Mouse (Mus musculus): ENCODE data around the gene Tcea3. TPM values are rescaled to one million over a fixed set of nuclear protein-coding genes. Genes with fewer than 3 reads are reported as not detected.

The Tcea3 gene
- polyA plus RNA-seq, 1 experiment: 0.88 TPM

DNA sequence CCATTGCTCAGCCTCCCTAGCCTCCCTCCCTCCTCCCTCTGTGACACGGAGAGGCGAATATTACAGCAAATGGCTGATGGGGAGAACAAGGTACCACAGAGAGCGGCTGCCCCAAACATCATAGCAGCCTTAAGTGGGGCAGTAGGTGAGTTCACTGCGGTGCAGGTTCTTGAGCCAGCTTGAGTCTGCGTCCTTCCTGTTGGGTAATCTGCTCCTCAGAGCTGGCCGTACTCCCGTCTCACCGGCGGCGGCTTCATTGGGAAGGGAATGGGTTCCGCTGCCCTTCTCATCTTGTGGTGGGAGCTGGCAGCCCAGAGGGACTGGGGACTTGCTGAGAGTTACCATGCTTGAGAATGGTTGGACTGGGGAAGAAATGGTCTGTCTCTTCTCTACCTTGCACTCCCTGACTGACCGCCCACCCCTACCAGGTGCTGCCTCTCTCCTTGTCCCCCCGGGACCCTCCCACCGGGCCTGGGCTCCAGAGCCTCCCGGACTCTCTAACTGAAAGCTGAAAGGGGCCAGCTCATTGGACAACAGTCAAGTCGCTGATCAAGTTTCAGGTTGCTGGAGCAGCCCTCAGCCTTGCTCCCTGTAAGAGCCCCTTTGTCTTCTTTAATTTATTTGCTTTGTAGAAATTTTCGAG is 27.3 kb upstream of the Tcea3 start:
- no peak for DNase-seq (ENCODE audit: low read depth in 1 of 2, low spot score in 2 of 2)
- Histone ChIP-seq H3K36me3 (ENCODE audit: control insufficient read depth, insufficient read depth, low read length) (no peaks in the 10 kb centered on the region), H3K27me3 (ENCODE audit: control insufficient read depth, insufficient read depth, low read length) (0 out of 2 replicates have a peak, but pooled peaks cover 6% of the 10 kb centered on the region), H3K4me1 (ENCODE audit: control insufficient read depth, insufficient read depth, insufficient read length) (no peaks in the 10 kb centered on the region), H3K27ac (ENCODE audit: insufficient read depth, low read length) (no peak overlapping the region), H3K4me3 (ENCODE audit: extremely low read depth, insufficient read depth, insufficient read length) (no peak overlapping the region)
- no peak for TF ChIP-seq POLR2A (IDR thresholded peaks at IDR 0.05; ENCODE audit: low read depth, low read length)
- no peak for TF ChIP-seq CTCF (IDR thresholded peaks at IDR 0.05; ENCODE audit: extremely low read depth, insufficient read depth, insufficient read length, insufficient replicate concordance)
- 23% methylated on average over 17 of the region's 17 CpGs for WGBS

DNA sequence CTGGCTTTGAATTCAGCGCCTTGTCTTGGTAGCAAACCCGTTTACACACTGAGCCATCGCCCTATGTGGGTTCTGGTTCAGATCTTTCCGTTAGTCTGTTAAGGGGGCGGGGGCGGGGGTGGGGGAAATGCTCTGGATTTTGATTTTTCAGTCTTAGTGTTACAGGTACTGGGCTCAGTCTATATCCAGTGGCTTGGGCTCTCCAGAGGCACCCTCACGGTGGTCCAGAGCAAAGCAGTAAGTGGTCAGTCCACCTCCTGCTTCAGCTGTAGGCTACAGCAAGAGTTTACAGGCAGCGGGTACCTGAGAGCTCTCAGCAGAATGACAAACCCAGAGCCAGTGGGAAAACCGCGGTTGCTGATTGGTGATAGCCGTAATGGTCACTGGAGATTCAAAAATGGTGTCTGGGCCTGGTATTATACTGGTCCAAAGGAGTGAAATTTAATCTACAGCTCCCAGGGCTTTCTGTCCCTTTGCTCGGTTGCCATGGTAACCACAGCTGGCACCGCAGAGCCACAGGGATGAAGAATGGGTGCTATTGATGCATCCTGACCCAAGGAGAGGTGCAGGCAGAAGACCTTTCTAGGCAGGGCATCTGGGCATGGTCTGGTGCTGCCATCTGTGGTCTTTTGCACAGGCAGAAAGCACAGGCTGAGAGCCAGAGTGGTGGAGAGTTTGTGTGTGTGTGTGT is 23.8 kb upstream of the Tcea3 start:
- Histone ChIP-seq H3K4me3 (ENCODE audit: extremely low read depth, insufficient read depth, insufficient read length) (no peak overlapping the region), H3K27ac (ENCODE audit: insufficient read depth, low read length) (no peak overlapping the region), H3K27me3 (ENCODE audit: control insufficient read depth, insufficient read depth, low read length) (0 out of 2 replicates have a peak, but pooled peaks cover 3% of the 10 kb centered on the region), H3K4me1 (ENCODE audit: control insufficient read depth, insufficient read depth, insufficient read length) (no peaks in the 10 kb centered on the region), H3K36me3 (ENCODE audit: control insufficient read depth, insufficient read depth, low read length) (no peaks in the 10 kb centered on the region)
- DNase-seq (ENCODE audit: low read depth in 1 of 2, low spot score in 2 of 2): no peak
- 80% methylated on average over 13 of the region's 13 CpGs for WGBS
- TF ChIP-seq CTCF (IDR thresholded peaks at IDR 0.05; ENCODE audit: extremely low read depth, insufficient read depth, insufficient read length, insufficient replicate concordance): no peak
- no peak for TF ChIP-seq POLR2A (IDR thresholded peaks at IDR 0.05; ENCODE audit: low read depth, low read length)

GRCm38 (mm10) chr4:136224240-136224559 is 23.3 kb upstream of the Tcea3 start:
- DNase-seq (ENCODE audit: low read depth in 1 of 2, low spot score in 2 of 2): no peak
- H3K27me3 ChIP-seq (ENCODE audit: control insufficient read depth, insufficient read depth, low read length): 0 out of 2 replicates have a peak, but pooled peaks cover 2% of the 10 kb centered on the region
- H3K4me1 ChIP-seq (ENCODE audit: control insufficient read depth, insufficient read depth, insufficient read length): no peaks in the 10 kb centered on the region
- no peak overlapping the region for H3K27ac ChIP-seq (ENCODE audit: insufficient read depth, low read length)
- H3K4me3 ChIP-seq (ENCODE audit: extremely low read depth, insufficient read depth, insufficient read length): no peak overlapping the region
- no peaks in the 10 kb centered on the region for H3K36me3 ChIP-seq (ENCODE audit: control insufficient read depth, insufficient read depth, low read length)
- 90% methylated on average over 4 of the region's 5 CpGs for WGBS
- TF ChIP-seq POLR2A (IDR thresholded peaks at IDR 0.05; ENCODE audit: low read depth, low read length) (no peak), CTCF (IDR thresholded peaks at IDR 0.05; ENCODE audit: extremely low read depth, insufficient read depth, insufficient read length, insufficient replicate concordance) (no peak)

DNA sequence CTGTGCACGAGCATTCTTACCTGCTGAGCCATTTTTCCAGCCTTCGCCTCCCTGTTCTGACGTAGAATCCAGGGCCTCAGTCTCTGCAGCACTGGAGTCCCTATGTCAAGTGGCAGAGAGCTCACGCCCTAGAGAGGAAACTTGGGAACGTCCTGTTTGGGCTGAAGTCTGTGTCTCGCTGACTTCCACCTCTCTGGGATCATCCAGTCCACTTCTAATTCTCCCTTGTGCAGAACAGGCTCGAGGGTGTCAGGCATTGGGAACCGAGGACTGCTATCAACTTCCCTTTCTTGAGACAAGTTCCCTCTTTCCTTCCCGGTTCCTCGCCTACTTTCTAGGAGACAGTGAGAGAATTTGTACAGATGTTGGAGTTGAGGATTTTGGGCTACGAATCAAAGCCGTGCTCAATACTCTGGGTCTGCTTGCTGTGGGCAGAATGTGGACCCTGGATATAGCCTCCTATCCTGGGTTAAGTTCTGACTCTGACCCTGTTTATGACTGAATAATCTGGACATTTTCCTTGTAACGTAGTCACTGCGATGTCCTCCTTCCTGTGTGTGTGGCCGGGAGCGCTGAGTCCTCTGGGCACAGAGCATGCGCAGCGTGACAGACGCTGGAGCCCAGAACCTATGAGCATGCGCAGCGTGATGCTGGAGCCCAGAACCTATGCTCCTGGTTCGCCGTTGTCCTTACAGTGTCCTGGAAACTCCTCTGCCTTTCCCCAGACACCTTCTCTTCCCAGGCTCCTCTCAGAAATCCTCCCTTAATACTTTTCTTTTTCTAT is 22.7 kb upstream of the Tcea3 start:
- TF ChIP-seq POLR2A (IDR thresholded peaks at IDR 0.05; ENCODE audit: low read depth, low read length) (no peak), CTCF (IDR thresholded peaks at IDR 0.05; ENCODE audit: extremely low read depth, insufficient read depth, insufficient read length, insufficient replicate concordance) (no peak)
- Histone ChIP-seq H3K27ac (ENCODE audit: insufficient read depth, low read length) (no peak overlapping the region), H3K36me3 (ENCODE audit: control insufficient read depth, insufficient read depth, low read length) (no peaks in the 10 kb centered on the region), H3K4me1 (ENCODE audit: control insufficient read depth, insufficient read depth, insufficient read length) (no peaks in the 10 kb centered on the region), H3K27me3 (ENCODE audit: control insufficient read depth, insufficient read depth, low read length) (no peaks in the 10 kb centered on the region), H3K4me3 (ENCODE audit: extremely low read depth, insufficient read depth, insufficient read length) (no peak overlapping the region)
- 65% methylated on average over 23 of the region's 23 CpGs for WGBS
- DNase-seq (ENCODE audit: low read depth in 1 of 2, low spot score in 2 of 2): no peak

- TF ChIP-seq CTCF (IDR thresholded peaks at IDR 0.05; ENCODE audit: extremely low read depth, insufficient read depth, insufficient read length, insufficient replicate concordance): no peak
- no peak for TF ChIP-seq POLR2A (IDR thresholded peaks at IDR 0.05; ENCODE audit: low read depth, low read length)
Observed at GRCm38 (mm10) chr4:136227408-136227807, 20.1 kb upstream of the Tcea3 start.

DNA sequence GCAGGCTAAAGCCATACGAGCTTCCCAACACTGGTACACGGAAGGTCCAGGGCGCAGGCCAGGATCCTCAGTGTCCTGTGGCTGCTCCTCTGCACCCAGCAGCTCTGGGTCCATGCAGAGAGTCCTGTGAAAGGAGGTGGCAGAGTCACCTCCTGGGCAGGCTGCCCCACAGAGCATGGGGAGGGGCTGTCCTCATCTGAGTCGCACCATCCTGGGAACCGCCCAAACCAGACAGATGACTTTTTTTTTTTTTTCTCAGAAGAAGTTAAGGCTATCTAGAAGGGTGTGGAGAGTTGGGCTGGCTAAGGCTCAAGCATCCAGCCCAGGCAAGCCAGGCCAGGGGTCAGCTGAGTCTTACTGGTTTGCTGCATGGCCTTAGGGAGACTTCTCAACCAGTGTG is 18.9 kb upstream of the Tcea3 start:
- no peaks in the 10 kb centered on the region for H3K4me1 ChIP-seq (ENCODE audit: control insufficient read depth, insufficient read depth, insufficient read length)
- no peak for TF ChIP-seq POLR2A (IDR thresholded peaks at IDR 0.05; ENCODE audit: low read depth, low read length)
- TF ChIP-seq CTCF (IDR thresholded peaks at IDR 0.05; ENCODE audit: extremely low read depth, insufficient read depth, insufficient read length, insufficient replicate concordance): no peak
- no peaks in the 10 kb centered on the region for H3K36me3 ChIP-seq (ENCODE audit: control insufficient read depth, insufficient read depth, low read length)
- no peaks in the 10 kb centered on the region for H3K27me3 ChIP-seq (ENCODE audit: control insufficient read depth, insufficient read depth, low read length)
- DNase-seq (ENCODE audit: low read depth in 1 of 2, low spot score in 2 of 2): no peak
- H3K4me3 ChIP-seq (ENCODE audit: extremely low read depth, insufficient read depth, insufficient read length): no peak overlapping the region
- 89% methylated on average over 5 of the region's 5 CpGs for WGBS
- no peak overlapping the region for H3K27ac ChIP-seq (ENCODE audit: insufficient read depth, low read length)

More at GRCm38 (mm10) chr4:136227408-136227807, 20.1 kb upstream of the Tcea3 start:
- WGBS: 57% methylated on average over 7 of the region's 7 CpGs
- H3K4me3 ChIP-seq (ENCODE audit: extremely low read depth, insufficient read depth, insufficient read length): no peak overlapping the region
- no peaks in the 10 kb centered on the region for H3K27me3 ChIP-seq (ENCODE audit: control insufficient read depth, insufficient read depth, low read length)
- H3K27ac ChIP-seq (ENCODE audit: insufficient read depth, low read length): no peak overlapping the region
- DNase-seq (ENCODE audit: low read depth in 1 of 2, low spot score in 2 of 2): no peak
- H3K36me3 ChIP-seq (ENCODE audit: control insufficient read depth, insufficient read depth, low read length): no peaks in the 10 kb centered on the region
- no peaks in the 10 kb centered on the region for H3K4me1 ChIP-seq (ENCODE audit: control insufficient read depth, insufficient read depth, insufficient read length)

All from spleen, adult 2 months (tissue).